Mouse (Mus musculus) layer of hippocampus, adult 2 months (tissue): ENCODE measurements at regions not wholly inside any gene's neighbourhood (a gene's known extent, or its start where the extent isn't known, plus 50 kb on each side); places are given as distances from the start of the nearest gene placed in this dataset.
A peak's percentile ranks its signal among the peaks of the same experiment; 100 is the strongest.

Experiments used
- DNase-seq, 2 experiments: peaks; one replicate each; pipeline ENCODE4 v3.0.0; 2022; ENCODE audit warnings: low spot score in 2 of 2
- H3K27ac ChIP-seq: fragments of 200-600 bp; 2 replicates; pipeline ENCODE4 v1.8.1; 2022
- H3K4me3 ChIP-seq: fragments of 200-600 bp; 2 replicates; pipeline ENCODE4 v1.8.1; 2022; ENCODE audit warnings: mild to moderate bottlenecking
- CTCF ChIP-seq: fragments of 200-600 bp; conservative IDR thresholded peaks from 2 replicates; pipeline ENCODE4 v1.8.1; 2022; ENCODE audit warnings: antibody characterized with exemption, mild to moderate bottlenecking, moderate library complexity

DNA sequence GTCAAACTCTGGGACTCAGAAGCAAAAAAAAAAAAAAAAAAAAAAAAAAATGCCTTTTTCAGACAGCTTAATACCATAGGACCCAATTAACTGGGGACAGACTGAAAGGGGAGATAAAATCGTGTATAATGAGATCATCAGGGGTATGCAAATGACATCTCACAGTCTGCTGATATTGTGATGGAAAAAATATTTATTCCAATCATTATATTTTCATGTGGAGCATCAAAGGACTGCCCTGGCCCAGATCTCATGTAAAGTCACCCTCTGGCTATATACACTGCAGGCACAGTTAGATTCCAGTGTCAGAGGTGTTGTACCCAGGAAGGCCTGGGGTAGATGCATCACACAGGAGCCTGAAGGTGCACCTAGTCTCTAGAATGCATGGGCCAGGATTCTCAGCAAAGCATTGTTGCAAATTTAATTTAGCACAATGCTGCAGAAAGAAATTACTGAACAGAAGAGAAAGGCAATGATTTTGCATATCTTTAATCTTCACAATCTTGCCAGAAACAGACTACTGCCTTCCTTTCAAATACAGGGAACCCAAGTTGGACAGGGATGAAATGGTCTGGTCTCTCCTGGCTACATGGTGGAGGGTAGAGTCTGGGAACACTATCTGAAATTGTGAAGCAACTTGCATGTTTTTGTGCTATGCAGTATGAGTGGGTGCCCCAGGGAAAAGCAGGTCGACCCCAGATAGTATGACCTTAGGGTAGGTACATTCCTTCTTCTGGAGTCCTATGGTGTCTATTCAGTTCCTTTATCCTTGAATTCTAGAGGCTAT, 305.2 kb upstream of the Clnk start:
- no peak overlapping the region for H3K27ac ChIP-seq
- DNase-seq = no peak
- H3K4me3 ChIP-seq = no peak overlapping the region
- TF ChIP-seq CTCF = no peak

DNA sequence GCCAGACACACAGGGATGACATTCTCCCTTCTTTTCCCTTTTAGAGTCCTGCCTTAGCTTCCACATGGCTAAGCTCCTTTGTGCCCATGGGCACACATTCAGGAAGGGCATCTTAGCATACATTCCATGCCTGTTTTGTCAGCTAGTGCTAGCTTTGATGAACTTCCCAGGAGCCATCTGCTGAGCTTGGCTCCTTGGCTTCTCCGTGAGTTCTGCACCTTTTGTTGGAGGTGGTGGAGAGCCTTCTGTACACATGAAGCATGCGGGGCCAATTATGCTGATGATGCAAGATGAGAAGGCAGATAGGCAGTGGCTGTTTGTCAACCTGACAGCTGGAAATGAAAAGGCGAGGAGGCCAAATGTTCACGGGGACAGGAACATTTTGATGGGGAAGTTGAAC, 304.4 kb upstream of the Clnk start:
- TF ChIP-seq CTCF = no peak
- Histone ChIP-seq H3K4me3 (no peak overlapping the region), H3K27ac (no peak overlapping the region)
- DNase-seq = no peak

GRCm38 (mm10) chr5:39177891-39178290, 301.3 kb upstream of the Clnk start:
- H3K27ac ChIP-seq = no peak overlapping the region
- H3K4me3 ChIP-seq = no peak overlapping the region
- no peak for DNase-seq
- no peak for TF ChIP-seq CTCF

- Histone ChIP-seq H3K27ac (no peak overlapping the region), H3K4me3 (no peak overlapping the region)
- TF ChIP-seq CTCF = no peak
- no peak for DNase-seq
Measured at GRCm38 (mm10) chr5:39176906-39177305, 300.3 kb upstream of the Clnk start.

DNA sequence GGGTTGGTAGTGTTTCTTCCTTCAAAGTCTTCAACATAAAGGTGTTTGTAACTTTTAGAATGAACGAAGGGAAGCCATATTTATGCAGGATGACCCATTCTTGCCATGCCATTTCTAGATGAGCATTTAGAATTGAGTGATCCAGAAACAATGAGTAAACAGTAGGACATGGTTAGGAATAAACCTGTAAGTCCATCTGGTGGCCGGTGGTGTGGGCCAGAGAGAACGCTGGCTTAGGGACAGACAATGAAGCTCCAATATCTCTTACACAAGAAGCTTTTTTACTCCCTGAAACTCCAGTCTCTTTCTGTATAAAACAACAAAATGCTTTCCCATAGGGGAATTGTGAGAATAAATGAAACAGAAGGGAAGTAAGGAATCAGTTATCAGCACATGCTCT, 296.9 kb upstream of the Clnk start:
- no peak overlapping the region for H3K27ac ChIP-seq
- H3K4me3 ChIP-seq = no peak overlapping the region
- no peak for TF ChIP-seq CTCF
- no peak for DNase-seq

- Histone ChIP-seq H3K27ac (no peak overlapping the region), H3K4me3 (no peak overlapping the region)
- no peak for DNase-seq
- TF ChIP-seq CTCF = no peak
Measured at GRCm38 (mm10) chr5:39159651-39160050, 283.0 kb upstream of the Clnk start.

DNA sequence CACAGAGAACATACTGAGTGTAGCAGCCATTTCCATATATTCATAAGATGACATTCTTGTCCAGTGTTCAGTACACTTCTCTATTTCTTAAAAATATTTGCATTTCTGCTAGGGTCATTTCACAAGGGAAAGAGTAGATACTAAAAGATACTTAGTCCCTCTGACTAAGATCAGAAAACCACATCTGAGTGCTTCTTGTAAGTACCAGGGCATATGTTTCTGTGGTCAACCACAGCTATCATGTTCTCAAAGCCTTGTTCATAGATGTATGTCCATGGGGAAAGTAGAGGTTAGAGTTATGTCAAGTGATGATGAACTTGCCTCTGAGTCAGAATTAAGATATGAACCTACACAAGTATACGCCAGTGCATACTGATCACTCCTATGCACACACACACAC, 279.2 kb upstream of the Clnk start:
- no peak for DNase-seq
- TF ChIP-seq CTCF = no peak
- Histone ChIP-seq H3K27ac (no peak overlapping the region), H3K4me3 (no peak overlapping the region)

DNA sequence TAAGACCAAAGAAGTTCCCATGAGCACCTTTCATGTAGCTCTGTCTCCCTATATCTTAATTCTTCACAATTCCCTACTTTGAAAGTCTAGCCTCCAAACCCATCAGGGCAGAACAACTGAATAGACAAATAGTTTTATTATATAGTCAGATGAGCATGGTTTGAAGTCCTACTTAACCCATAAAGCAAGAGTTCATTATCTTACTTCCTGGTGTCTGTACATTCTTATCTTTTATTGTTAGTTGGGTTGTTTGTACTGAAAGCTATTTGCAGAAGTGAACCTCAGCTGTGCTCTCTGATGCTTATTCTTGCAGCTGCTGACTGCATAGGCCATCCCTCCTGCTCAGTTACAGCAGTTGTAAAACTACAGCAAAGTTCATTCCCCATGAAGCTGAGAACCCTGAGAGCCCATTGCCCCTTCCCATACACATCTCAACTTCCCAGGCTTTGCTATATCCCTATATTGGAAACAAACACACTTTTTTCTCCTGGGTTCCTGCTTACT, 276.7 kb upstream of the Clnk start:
- no peak overlapping the region for H3K4me3 ChIP-seq
- no peak overlapping the region for H3K27ac ChIP-seq
- DNase-seq = no peak
- TF ChIP-seq CTCF = no peak

- H3K27ac ChIP-seq = no peak overlapping the region
- no peak for TF ChIP-seq CTCF
- no peak overlapping the region for H3K4me3 ChIP-seq
- DNase-seq = no peak
Measured at GRCm38 (mm10) chr5:39151917-39152316, 275.3 kb upstream of the Clnk start.

- DNase-seq = no peak
- no peak for TF ChIP-seq CTCF
- Histone ChIP-seq H3K27ac (no peak overlapping the region), H3K4me3 (no peak overlapping the region)
Measured at GRCm38 (mm10) chr5:39150891-39151290, 274.3 kb upstream of the Clnk start.

- Histone ChIP-seq H3K27ac (peak overlapping the region; percentile 69), H3K4me3 (no peak overlapping the region)
- TF ChIP-seq CTCF = no peak
- peak in 1 of 2 experiments; percentile 18 for DNase-seq
Measured at GRCm38 (mm10) chr5:39145658-39146057, 269.0 kb upstream of the Clnk start.

DNA sequence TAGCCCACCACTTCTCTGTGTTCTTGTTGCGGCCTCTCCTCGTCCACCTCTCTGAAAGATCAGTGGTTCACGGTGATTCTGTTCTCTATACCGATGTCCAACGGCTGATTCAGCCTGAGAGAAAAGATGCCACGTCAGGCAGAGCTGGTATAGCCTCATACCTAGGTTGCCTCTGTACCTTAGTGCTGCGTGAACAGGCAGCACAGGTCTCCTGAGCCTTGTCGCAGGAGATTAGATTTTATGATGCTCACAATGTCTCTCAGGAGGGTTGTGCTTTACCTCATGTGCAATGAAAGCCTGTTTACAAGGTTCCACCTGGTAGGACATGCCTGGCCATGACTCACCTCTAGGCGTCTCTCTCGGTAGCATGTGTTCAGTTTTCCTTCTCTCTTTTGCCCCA, 267.6 kb upstream of the Clnk start:
- peak overlapping the region; percentile 69; the same call in 1 of the 2 replicates for H3K27ac ChIP-seq
- no peak for TF ChIP-seq CTCF
- no peak overlapping the region for H3K4me3 ChIP-seq
- no peak for DNase-seq

GRCm38 (mm10) chr5:39143648-39144047, 267.0 kb upstream of the Clnk start:
- no peak for DNase-seq
- TF ChIP-seq CTCF = no peak

GRCm38 (mm10) chr5:39138375-39138774, 261.8 kb upstream of the Clnk start:
- H3K27ac ChIP-seq = no peak overlapping the region
- no peak for TF ChIP-seq CTCF
- DNase-seq = no peak
- no peak overlapping the region for H3K4me3 ChIP-seq

More at GRCm38 (mm10) chr5:39143648-39144047, 267.0 kb upstream of the Clnk start:
- Histone ChIP-seq H3K4me3 (no peak overlapping the region), H3K27ac (peak overlapping the region; percentile 69; the same call in 1 of the 2 replicates)
